Mouse (Mus musculus) mesoderm, embryonic 11.5 days (tissue): ENCODE measurements at regions not wholly inside any gene's neighbourhood (a gene's known extent, or its start where the extent isn't known, plus 50 kb on each side); places are given as distances from the start of the nearest gene placed in this dataset.
A peak's percentile ranks its signal among the peaks of the same experiment; 100 is the strongest.

Source experiments
- DNase-seq: peaks from one replicate; pipeline ENCODE4 v3.0.0-alpha.2; 2012; ENCODE audit warnings: low read depth, low spot score

DNA sequence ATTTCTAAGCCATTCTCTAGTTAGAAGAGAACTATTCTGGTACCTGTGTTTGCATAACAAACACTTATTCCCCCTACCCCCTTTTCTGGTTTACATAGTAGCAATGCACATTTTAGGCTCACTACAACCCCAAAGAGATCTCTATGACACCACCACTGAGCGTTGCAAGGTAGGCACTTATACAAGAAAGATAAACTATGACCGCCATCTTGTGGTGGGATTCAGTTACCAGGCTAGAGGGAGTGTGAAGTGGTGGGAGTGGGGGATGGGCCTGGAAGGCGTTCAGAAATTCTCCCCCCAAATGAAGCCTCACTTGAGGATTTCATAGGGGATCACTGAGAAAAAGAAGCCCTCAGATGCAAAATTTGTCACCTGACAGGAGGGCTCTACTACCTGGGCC, 64.4 kb upstream of the Fst start:
- peak; percentile 51 for DNase-seq

DNA sequence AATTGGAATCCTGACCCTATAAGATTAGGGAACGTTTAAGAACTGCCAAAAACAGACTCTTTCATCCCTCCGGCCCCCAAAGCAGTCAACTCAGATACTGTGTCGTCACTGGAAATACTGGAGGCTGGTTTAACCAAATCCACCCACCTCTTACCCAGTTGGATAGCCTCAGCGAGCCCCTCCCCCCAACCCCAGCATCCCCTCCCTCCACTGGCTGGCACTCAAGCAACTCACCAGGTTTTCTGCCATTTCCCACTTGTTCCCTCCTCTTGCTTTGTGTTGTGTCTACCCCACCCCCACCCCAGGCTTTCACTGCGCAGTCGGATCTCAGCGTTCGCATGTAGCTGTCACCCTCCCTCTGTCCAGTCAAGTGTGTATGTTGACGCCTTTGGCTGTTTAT, 68.1 kb upstream of the Fst start:
- DNase-seq, result no peak

DNA sequence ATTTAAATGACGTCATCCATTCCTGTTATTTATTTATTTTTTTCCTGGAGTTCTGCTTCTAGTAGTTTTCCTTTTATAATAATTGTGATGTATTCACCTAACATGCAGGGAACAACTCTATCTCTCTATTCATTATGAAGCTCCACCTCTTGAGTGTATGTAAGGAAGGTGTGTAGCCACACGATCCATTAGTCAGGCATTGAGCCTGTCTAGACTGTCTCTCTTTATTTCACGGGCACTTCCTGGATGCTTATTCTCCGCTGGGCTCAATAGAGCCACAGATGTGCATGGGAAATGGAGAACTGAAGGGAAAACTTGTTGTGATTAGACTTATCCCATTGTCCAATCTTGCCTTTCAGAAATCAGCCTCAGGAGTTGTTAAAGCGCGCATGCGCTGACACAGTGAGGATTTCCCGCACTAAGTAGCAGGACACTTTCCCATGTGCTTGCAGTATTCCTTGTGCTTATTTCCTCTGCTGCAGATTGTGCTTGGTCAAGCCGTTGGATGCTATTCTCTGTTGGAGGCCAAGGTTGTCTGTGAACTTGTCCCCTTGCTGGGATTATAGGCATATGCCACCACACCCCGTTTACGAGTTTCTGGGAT, 71.5 kb upstream of the Fst start:
- no peak for DNase-seq

DNA sequence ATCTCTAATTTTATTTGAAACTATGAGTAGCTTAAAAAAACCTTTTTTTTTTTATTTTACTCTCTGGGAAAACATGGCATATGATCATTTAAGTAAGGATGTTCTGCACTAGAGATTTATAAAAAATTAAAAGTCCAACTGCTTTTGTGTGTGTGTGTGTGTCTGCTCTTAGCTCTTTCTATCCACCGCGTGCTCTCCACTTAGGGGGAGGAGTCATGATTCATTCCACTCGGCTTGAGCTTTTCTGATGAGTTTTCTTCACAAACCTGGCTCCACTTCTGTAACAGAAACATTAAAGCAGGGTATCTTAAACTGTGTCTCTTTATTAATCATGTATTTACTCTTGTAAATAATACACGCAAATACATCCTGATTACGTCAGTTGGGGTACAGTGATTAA, 73.0 kb upstream of the Fst start:
- no peak for DNase-seq

DNA sequence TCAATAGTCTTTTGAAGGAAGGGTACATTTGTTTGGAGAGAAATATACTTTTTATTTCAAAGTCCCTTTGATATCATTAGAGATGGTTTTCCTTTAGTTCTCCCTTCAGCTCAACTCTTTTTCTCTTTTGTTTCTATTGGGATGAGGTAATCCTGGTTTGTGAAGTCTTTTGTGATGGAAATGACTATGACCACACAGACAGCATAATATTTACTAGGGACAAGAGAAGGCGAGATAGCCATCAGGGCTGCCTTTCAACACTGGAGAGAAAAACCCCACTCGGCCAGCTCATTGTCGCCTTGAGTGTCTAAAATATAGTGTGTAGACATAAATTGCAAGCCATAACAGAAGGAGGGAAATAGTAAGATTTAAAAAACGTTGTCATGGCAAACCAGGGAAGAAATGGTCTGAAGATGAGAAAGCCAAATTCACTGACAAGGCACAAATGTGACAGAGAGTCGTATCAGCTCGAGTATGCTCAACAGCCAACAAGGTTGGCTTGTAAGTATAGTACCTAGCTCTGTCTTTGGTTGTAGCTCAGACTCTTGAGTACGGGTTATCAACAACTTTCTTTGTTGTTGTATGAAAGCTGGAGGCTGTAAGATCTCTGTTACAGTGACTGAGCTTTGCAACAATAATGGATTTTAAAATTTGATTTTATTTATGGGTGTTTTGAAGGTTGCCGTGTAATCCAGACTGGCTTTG, 73.8 kb upstream of the Fst start:
- DNase-seq, result peak; percentile 34

DNA sequence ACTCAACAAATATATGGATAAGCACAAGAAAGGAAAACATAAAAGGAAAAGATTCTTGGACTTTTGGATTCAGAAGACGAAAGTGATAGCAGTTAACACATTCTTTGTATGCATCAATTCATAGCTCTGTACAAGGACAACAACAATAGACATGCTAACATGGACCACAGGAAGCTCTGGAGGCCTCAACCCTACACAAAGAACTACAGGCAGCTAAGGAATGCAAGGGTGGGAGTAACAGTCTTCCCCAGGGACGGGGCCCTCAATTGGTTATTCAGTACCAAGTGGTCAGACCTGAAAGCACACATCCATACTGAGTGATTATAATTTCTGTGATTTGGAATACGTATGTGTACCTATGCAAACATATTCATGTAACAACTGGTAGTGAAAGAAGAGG, 75.8 kb upstream of the Fst start:
- no peak for DNase-seq

DNA sequence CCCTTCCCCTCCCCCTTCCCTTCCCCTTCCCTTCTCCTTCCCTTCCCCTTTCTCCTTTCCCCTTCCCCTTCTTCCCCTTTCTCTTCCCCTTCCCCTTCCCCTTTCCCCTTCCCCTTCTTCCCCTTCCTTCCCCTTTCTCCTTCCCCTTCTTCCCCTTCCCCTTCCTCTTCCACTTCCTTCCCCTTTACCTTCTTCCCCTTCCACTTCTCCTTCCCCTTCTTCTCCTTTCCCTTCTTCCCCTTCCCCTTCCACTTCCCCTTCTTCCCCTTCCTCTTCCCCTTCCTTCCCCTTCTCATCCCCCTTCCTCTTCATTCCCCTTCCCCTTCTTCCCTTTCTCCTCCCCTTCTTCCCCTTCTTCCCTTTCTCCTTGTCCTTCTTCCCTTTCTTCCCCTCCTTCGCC, 77.0 kb upstream of the Fst start:
- no peak for DNase-seq

DNA sequence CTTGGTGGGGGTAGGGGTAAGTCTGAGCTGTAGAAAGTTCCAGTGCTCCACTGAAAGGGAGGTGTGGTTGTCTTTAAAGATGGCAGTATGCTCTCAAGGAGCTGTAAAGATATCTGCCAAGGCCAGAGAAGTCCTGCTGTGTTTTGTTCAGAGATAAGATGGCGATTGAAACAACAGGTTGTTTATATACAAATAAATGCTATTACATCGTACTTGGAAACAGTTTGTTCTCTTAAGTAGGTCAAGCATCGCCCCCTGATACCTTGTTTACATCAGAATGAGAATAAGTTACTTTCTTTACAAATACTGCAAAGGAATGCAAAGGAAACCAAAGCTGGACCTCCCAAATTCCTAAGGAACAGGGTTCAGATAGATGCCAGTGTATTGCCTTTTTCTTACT, 113.0 kb upstream of the Fst start:
- no peak for DNase-seq

DNA sequence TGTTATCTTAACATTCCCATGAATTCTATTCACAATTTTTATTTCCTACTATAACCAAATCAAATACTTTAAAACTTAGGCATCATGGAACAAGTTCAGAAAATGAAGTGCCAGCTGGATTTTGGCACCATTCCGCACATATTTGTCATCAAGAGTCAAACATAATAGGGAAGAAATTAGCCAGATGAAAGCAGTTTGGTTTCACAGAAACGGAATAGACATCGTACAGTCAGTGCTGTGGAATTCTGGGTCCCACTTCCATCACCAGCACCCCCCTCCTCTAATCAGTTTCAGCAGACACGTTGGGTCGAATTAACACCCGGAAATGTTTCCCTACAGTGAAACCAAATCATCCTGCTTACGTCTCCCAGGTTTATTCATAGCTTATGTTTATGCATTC, 125.8 kb upstream of the Fst start:
- DNase-seq, result no peak

DNA sequence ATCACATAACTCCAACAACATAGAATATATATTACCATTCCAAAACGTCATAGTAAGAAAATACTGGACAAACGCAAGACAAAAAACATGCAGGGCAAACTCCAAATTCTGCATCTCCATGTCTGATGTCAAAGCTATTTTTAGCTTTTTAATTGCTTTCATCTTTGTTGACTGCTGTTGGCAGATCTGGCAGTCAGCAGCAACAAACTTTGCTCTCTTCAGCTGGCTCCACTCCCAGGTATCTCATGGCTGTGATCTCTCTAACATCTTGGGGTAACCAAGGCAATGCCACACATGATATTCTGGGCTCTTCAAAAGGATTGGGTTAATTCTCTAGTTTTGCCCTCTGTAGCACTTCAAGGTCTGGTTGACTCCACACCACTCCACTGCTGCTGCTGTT, 128.9 kb upstream of the Fst start:
- DNase-seq, result no peak

DNA sequence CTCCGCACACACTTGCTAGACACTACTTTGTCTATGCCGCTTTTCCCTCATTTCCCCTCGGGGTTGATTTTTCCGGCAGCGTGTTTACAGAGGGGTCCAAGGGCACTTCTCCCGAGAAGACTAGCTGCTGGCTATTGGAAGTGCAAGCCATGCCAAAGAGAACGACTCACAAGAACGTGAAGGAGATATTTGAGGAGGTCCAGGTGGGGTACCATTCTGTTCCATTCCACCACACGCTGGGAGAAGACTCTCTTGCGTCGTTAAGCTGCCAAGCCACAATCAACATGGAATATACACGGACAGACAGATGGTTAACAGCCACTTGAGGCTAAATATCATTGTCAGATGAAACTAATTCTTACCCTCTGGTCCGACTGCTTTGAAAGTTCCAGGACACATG, 144.6 kb upstream of the Fst start:
- DNase-seq, result no peak

DNA sequence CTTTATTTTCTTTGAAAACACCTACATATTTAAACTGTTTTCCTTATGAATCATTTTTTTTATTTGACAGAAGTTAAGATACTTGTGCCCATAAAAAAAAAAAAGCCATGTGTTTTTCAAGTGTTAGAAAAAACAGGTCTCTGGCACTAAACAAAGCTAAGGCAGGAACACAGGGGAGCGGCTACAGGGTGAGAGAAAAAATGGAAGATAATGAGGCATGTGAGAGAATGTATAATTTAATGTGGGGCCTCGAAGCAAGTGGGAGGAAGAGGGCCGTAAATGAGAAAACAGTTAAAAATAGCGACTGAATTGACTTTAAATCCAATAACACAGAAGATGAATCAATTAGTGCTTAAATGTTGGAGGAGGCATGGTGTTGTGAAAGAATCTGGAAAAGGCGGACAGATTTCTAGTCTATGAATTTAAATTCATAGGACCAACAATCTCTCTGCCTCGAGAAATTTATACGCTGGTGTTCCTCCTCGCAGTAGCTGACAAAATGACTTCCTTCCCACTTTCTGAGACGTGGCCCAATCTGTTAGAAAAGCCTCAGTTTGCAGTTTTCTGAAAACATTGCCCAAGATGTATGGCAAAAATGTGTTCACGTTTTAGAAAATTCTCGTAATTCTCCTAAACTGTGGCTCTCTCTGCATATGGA, 145.4 kb upstream of the Fst start:
- DNase-seq, result no peak

DNA sequence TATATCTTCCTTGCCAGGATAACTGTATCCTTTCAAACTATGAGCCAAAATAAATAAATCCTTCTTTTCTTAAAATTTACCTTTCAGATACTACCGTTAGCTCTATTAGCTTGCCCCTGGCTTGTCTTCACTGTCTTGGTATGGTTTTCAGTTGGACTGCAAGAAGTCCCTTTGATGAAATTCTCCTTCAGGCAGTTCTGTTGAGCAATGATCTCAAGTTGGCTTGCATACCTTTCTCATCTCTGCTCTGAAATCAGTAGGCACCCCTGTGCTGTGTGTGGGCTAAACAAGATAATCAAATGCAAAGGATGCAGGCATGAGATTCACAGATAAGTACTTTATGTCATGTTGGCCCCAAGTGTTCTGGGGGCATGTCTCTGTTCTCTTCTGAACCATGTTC, 155.2 kb upstream of the Fst start:
- DNase-seq, result no peak

DNA sequence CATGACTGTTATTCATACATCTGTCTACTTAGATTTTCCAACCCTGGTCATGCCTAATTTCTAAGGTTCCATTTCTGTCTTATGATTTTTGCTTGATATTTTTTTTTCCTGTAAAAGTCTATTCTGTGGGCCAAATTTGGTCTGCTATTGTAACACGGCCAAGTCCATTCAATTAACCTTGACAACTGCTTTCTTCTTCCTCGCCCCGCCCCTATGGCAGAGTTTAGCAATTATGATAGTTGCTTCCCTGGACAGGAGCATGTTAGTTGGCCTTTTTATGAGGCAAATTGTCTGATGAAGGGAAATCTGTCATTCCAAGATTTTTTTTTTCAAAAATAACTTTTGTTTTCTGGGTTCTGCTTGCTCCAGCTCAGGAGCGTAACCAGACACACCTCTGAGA, 160.7 kb upstream of the Fst start:
- no peak for DNase-seq

DNA sequence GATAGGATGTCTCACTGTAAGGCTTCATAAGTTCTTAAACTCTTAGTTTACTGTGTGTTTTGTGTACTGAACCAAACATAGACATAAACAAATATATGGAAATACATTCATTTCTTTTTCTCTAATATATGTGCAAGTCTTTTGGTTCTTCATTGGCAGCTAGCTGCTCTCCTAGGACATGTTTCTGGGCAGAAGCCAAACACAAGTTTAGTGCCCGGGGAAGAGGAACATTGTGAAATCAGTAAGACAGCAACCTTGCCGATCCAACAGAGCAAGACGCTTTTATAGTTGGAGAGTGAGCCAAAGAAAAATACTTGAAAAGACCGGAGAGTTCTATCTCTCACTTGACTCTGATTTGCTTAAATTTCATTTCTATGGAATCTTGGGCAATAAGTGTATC, 178.0 kb upstream of the Fst start:
- DNase-seq, result no peak

DNA sequence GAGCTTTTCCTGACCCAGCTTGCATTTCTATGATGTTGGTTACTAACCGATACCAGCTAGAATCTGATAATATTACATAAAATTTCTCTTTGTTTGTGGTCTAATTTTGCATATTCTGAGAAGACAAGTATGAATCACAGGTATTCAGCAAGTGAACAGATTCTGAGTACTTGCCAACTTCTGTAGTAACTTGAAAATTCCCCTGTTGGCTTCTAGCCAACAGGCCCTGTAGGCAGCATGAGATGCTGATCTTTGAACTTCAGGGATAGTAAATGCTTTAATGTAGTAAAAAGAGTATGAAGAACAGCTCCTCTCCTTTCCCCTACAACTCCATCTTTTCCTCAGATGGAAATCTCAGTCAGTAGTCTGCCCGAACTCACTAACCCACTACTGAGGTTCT, 178.5 kb upstream of the Mocs2 start:
- no peak for DNase-seq

DNA sequence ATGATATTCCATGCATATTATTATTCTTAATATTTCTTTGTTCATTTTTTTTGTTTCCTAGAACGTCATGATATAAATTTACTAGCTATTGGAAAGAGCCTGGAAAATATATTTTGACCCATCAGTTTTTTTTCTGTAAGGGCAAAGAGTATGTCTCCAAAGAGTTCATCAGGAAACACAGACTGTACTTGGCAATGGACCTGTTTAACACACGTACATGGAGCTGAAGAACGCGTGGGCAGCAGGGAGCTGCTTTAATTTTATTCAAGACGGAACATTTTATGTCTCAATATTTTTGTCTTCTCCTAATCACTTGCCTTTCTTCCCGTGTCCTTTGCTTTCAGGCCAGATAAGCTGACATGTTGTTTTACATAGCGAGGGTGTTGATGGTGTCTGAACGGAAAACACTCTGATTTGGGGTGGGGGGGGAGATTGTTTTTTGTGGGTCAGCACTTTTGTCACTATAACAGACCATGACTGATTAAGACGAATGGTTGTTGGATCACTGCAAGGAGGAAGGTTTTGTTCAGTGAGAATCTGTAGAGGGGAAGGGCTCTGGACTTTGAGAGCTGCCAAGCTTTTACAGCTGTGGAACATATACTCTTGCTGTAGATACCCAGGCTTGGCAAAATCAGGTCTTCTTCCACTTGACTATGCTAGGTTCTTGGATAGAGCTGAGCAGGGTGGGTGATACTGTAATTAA, 176.2 kb upstream of the Mocs2 start:
- DNase-seq, result peak; percentile 51

DNA sequence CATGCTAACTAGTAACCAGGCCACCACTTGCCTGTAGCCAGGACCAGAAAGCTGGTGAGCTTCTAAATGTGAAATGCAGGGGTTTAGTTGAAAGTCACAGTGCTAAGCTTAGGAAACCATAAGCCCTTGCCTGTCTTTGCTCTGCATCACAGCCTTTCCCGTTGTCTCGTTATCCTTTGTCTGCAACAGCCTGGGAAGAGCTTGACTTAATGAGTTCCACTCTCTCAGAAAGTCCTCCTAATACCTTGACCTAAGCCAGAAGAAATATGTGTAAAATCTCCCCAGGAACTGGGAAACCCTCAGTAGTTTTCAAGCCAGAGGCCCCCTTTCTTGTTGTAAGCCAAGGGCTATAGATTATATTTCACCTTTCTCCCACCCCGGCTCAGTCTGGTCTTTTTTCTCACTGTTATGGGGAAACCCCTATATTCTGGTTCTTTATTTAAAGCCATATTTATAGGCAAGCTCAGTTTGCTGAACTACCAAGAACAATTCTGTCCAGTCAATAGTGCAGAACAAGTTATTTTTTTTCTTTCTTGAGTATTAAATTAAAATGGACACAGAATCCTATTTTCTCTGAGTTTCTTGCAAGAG, 175.0 kb upstream of the Mocs2 start:
- DNase-seq, result no peak

DNA sequence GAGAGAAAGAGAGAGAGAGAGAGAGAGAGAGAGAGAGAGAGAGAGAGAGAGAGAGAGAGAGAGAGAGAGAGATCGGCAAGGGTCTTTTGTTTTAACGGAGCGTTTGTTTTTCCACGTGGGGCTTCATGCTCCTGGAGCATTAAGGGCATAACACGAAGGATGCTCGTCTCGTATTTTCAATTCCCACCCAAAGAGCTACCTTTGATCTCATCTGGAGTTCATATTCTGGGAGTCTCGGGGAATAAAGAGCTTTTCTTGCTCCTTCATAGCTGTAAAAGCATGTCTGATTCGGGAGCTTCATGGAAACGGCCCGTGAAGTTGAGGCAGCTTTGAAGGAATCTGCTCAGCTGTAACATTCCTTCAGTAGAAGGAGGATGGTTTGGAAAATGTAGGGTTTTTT, 174.5 kb upstream of the Mocs2 start:
- peak; percentile 34 for DNase-seq

DNA sequence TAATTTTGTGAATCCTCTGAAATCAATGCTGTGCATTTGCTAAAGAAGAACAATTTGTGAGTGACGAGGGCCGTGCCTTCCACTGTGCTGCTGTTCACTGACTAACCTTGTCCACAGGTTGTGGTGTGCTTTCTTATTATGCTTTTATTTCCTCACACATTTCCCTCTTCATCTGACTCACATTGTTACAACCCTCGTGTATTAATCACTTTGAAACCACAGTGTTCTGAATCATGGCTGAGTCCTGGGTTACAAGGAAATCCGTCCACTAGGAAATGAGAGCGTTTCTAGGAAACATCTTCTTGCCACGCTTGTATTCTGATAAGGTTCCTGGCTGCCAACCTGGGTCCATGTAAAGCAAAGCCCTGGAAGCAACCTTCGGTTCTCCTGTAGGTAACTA, 163.8 kb upstream of the Mocs2 start:
- DNase-seq, result no peak

DNA sequence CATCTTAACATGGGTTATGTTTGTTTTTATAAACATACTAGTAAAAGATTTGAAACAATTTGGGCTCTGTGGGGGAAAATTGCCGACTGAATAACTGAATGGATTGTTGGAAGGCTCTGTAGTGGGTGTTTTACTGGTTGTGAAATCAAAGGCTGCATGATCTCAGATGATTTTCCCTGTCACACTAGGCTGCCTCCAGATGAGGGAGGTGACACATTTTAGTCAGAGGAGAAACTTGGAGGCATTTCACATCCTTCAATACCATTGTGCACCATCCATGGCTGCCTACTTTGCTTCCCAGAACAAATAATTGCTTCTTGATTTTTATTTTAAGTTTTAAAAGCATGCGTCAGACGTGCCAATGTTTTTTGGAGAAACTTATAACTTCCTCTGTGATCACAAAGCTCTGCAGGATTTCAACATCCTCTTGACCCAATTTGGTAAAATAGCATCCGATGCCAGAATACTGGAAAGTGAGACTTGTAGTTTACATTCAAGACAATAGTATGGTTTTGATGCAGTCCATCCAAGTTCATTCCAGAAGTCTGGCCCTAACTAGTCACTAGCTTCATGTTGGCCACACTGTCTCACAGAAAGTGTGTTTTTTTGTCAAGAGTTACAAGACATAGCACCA, 163.0 kb upstream of the Mocs2 start:
- DNase-seq, result no peak

DNA sequence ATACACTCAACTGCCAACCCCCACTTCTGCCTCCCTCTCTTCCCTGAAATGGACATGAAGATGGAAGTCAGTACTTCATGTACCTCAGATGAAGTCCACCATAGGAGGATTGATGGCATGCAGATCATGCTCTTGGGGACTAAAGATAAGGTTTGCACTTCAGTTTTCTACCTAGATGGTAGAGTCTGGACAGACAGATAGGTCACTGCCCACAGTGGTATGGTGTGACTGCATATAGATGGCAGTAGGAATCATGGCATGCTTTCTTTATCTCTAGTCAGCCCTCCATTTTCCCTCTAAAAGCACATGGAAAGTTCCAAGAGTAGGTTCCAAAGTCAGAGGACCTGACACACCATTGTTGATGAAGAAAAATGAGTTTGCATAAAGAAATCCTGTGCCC, 145.6 kb upstream of the Mocs2 start:
- DNase-seq, result no peak
